Mouse (Mus musculus) forebrain, embryonic 10.5 days (tissue): ENCODE data around the gene Mocs3. TPM values are rescaled to one million over a fixed set of nuclear protein-coding genes. Genes with fewer than 3 reads are reported as not detected.
A peak's percentile ranks its signal among the peaks of the same experiment; 100 is the strongest.

Source experiments
- DNase-seq: peaks from one replicate; pipeline ENCODE4 v3.0.0-alpha.2; 2017; ENCODE audit warnings: low spot score; ENCODE audit errors: extremely low spot score
- H3K27ac ChIP-seq: fragments of 300-500 bp; sonication (generic); 2 replicates; pipeline ENCODE4 v1.5.1; 2016; ENCODE audit warnings: mild to moderate bottlenecking
- H3K27me3 ChIP-seq: fragments of 300-500 bp; sonication (generic); 2 replicates; pipeline ENCODE4 v1.6.1; 2016; ENCODE audit warnings: mild to moderate bottlenecking; ENCODE audit not compliant: poor library complexity, severe bottlenecking
- H3K36me3 ChIP-seq: fragments of 300-500 bp; sonication (generic); replicated peaks from 2 replicates; pipeline ENCODE4 v1.6.1; 2016; ENCODE audit warnings: mild to moderate bottlenecking, moderate library complexity
- H3K4me1 ChIP-seq: fragments of 300-500 bp; sonication (generic); 2 replicates; pipeline ENCODE4 v1.6.1; 2016
- H3K4me3 ChIP-seq: fragments of 300-500 bp; sonication (generic); 2 replicates; pipeline ENCODE4 v1.5.1; 2016; ENCODE audit warnings: mild to moderate bottlenecking, moderate library complexity
- H3K9me3 ChIP-seq: fragments of 300-500 bp; sonication (generic); 2 replicates; pipeline ENCODE4 v1.6.1; 2016; ENCODE audit warnings: mild to moderate bottlenecking, moderate library complexity
- WGBS: fragments of 180-500 bp; shearing (Covaris S2); methylation state at CpG from one replicate; pipeline ENCODE4 v1.1.7; 2016; 5-methylcytosine and 5-hydroxymethylcytosine counted together
- polyA plus RNA-seq: library from polyadenylated mRNA; unstranded; fragments of >200 nt; fragmentation: Nextera tagmentation; extraction: Ambion mirVana; gene quantifications from 2 replicates; pipeline ENCODE4 v1.2.1, GENCODE M21; 2016

Mocs3 gene
- polyA plus RNA-seq, 1 experiment from 2014 or later: 5.2 TPM

DNA sequence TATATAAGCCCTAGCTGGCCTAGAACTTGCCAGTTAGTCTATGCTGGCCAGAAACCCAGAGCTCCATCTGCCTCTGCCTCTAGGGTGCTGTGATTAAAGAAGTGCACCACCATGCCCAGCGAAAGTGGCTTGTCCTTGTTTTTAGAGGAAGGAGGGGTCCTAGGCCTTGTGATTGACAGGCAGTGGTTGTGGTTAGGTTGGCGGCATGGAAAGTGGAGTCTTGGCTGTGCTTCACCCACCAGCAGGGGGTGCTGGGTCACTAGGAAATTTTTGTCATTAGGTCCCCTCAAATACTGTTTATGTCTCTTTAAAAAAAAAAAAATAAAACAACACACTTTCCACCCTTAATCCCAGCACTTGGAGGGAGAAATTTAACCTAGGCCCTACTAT, 18.4 kb downstream of the Mocs3 start:
- WGBS: 38% methylated on average over 2 of the region's 2 CpGs
- H3K4me3 ChIP-seq: no peak overlapping the region

GRCm38 (mm10) chr2:168250270-168250669, 19.8 kb downstream of the Mocs3 start:
- Histone ChIP-seq H3K27ac (no peak overlapping the region), H3K9me3 (no peaks in the 10 kb centered on the region), H3K4me1 (peaks cover 13% of the 10 kb centered on the region), H3K36me3 (no peaks in the 10 kb centered on the region), H3K27me3 (peaks cover 18% of the 10 kb centered on the region; the same call in 1 of the 2 replicates), H3K4me3 (no peak overlapping the region)
- 19% methylated on average over 8 of the region's 8 CpGs for WGBS
- peak; percentile 84 for DNase-seq

More for the DNA sequence above, 18.4 kb downstream of the Mocs3 start:
- Histone ChIP-seq H3K36me3 (no peaks in the 10 kb centered on the region), H3K4me1 (peaks cover 13% of the 10 kb centered on the region), H3K27ac (no peak overlapping the region), H3K27me3 (peaks cover 18% of the 10 kb centered on the region; the same call in 1 of the 2 replicates), H3K9me3 (no peaks in the 10 kb centered on the region)
- no peak for DNase-seq

- Histone ChIP-seq H3K27ac (peak overlapping the region; percentile 80), H3K4me3 (peak overlapping the region; percentile 44), H3K9me3 (no peaks in the 10 kb centered on the region), H3K27me3 (peaks cover 18% of the 10 kb centered on the region; the same call in 1 of the 2 replicates), H3K36me3 (no peaks in the 10 kb centered on the region), H3K4me1 (peaks cover 13% of the 10 kb centered on the region)
- WGBS: 13% methylated on average over 16 of the region's 16 CpGs
- DNase-seq: peak; percentile 76
These were observed 22.3 kb downstream of the Mocs3 start for GRCm38 (mm10) chr2:168252639-168253292.

GRCm38 (mm10) chr2:168253822-168254221, 23.4 kb downstream of the Mocs3 start:
- no peaks in the 10 kb centered on the region for H3K9me3 ChIP-seq
- no peak overlapping the region for H3K27ac ChIP-seq
- H3K27me3 ChIP-seq: peaks cover 18% of the 10 kb centered on the region; the same call in 1 of the 2 replicates
- no peaks in the 10 kb centered on the region for H3K36me3 ChIP-seq
- DNase-seq: no peak
- 69% methylated on average over 7 of the region's 7 CpGs for WGBS
- H3K4me3 ChIP-seq: no peak overlapping the region
- peaks cover 13% of the 10 kb centered on the region for H3K4me1 ChIP-seq

GRCm38 (mm10) chr2:168256506-168256905, 26.1 kb downstream of the Mocs3 start:
- no peak for DNase-seq
- Histone ChIP-seq H3K36me3 (no peaks in the 10 kb centered on the region), H3K27me3 (peaks cover 8% of the 10 kb centered on the region; the same call in 1 of the 2 replicates), H3K9me3 (no peaks in the 10 kb centered on the region), H3K27ac (no peak overlapping the region), H3K4me3 (no peak overlapping the region), H3K4me1 (peaks cover 13% of the 10 kb centered on the region)
- WGBS: 91% methylated on average over 3 of the region's 3 CpGs

GRCm38 (mm10) chr2:168257188-168257587, 26.8 kb downstream of the Mocs3 start:
- no peak overlapping the region for H3K4me3 ChIP-seq
- no peak overlapping the region for H3K27ac ChIP-seq
- no peak for DNase-seq
- H3K27me3 ChIP-seq: peaks cover 3% of the 10 kb centered on the region
- H3K36me3 ChIP-seq: no peaks in the 10 kb centered on the region
- peaks cover 13% of the 10 kb centered on the region for H3K4me1 ChIP-seq
- 85% methylated on average over 4 of the region's 4 CpGs for WGBS
- H3K9me3 ChIP-seq: no peaks in the 10 kb centered on the region

DNA sequence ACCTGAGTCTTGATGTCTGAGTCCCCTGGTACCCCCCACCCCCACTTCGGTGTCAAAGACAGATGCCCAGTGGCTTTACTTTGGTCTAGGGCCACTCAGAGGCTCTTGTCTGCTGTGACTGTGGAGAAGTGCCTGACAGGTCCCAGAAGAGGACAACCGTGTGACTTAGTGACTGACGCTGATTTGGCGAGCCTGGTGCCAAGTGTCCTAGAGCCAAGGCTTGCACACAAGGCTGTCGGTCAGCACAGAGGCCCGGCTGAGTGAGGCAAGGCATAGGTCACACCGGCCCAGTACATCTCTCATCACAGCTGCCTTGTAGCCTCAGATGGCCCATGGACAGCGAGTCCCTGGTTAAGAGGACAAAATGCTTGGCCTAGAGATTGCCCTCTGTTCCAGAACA, 28.6 kb downstream of the Mocs3 start:
- Histone ChIP-seq H3K4me1 (no peaks in the 10 kb centered on the region), H3K9me3 (no peaks in the 10 kb centered on the region), H3K4me3 (no peak overlapping the region), H3K36me3 (no peaks in the 10 kb centered on the region), H3K27me3 (peaks cover 14% of the 10 kb centered on the region), H3K27ac (no peak overlapping the region)
- DNase-seq: no peak
- 92% methylated on average over 8 of the region's 8 CpGs for WGBS

DNA sequence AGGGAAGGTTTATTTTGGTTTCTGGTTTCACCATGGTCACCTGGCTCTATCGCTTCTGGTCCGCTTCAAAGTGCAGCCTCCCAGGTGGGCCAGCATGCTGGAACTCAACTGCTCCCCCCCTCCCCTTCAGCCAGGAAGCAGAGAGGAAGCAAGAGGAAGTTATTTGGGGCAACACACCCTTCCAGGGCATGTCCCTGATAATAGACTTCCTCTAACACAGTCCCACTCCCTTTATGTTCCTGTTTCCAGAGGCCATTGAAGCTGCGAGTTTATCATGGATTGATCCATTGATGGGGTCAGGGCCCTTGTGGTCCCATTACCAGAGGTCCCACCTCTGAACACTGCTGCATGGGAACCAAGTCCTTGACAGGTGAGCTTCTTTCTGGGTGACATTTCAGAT, 29.7 kb downstream of the Mocs3 start:
- Histone ChIP-seq H3K27me3 (peaks cover 14% of the 10 kb centered on the region), H3K36me3 (no peaks in the 10 kb centered on the region), H3K27ac (no peak overlapping the region), H3K9me3 (no peaks in the 10 kb centered on the region), H3K4me1 (no peaks in the 10 kb centered on the region), H3K4me3 (no peak overlapping the region)
- DNase-seq: no peak
- WGBS: 88% methylated on average over 3 of the region's 3 CpGs

DNA sequence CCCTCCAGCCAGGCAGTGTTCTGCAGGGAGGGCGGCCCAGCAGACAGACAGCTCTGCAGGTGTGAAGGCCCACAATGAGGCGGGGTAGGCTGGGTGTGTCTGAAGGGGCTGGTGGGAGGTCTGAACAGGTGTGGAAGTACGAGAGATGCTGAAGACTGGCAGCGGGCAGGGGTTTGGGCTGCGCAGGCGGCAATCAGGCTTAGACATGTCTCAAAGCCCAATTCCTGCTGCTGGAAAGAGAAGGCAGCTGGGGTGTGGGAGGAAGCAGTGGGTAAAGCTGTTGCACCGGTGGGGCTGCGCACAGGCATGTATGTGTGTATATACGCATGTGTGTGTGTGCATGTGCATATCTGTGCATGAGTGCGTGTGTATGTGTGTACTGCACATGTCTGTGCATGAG, 30.5 kb downstream of the Mocs3 start:
- no peak overlapping the region for H3K27ac ChIP-seq
- no peak overlapping the region for H3K4me3 ChIP-seq
- peaks cover 14% of the 10 kb centered on the region for H3K27me3 ChIP-seq
- H3K36me3 ChIP-seq: no peaks in the 10 kb centered on the region
- no peaks in the 10 kb centered on the region for H3K9me3 ChIP-seq
- no peak for DNase-seq
- WGBS: 87% methylated on average over 10 of the region's 10 CpGs
- H3K4me1 ChIP-seq: no peaks in the 10 kb centered on the region

DNA sequence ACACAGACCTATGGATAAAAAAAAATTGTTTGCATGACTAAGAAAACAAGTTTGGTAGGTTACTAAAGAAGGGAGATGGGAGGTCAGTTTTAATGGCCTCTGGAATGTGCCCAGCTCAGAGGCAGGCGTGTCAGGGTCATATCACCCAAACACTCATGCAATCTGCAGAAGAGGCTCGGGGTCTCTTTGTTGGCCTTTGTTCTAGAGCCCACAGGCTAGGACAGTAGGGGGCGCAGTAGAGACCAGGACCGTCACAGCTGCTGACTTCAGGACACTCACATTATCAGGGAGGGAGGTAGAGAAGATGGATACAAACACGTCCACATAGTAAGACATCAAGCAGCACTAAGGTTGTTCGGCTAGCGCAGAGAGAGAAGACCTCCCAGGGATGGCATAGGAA, 37.6 kb downstream of the Mocs3 start:
- Histone ChIP-seq H3K9me3 (no peaks in the 10 kb centered on the region), H3K4me1 (no peaks in the 10 kb centered on the region), H3K27ac (no peak overlapping the region), H3K4me3 (no peak overlapping the region), H3K36me3 (peaks cover 4% of the 10 kb centered on the region; the same call in 1 of the 2 replicates), H3K27me3 (peaks cover 30% of the 10 kb centered on the region)
- 46% methylated on average over 7 of the region's 7 CpGs for WGBS
- peak; percentile 39 for DNase-seq

- WGBS: 48% methylated on average over 9 of the region's 9 CpGs
These were observed 43.0 kb downstream of the Mocs3 start for GRCm38 (mm10) chr2:168273387-168273786.

DNA sequence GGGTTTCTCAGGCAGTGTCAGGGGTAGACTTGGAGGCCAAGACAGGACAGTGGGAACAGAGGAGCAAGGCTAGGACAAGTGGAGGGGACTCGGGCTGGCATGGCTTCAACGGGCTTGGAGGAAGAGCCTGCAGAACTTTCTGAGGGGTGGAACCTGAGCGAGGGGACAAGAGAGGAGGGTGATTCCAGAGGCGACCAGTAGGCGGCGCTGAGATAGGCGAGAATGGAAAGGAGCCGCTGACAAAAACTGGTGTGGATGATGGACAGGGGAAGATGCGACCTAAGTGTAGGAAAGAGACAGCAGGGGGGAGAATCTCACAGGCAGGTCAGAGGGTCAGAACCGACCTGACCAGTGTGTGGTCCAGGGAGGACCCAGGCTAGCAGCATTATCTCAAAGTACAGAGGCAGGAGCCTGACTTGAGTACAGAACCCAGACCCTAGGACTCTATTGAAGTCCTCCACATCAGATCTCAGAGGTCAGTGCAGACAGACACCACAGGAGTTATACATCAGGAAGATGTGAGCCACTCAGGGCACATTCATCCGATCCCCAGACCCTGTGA, 44.0 kb downstream of the Mocs3 start:
- 13% methylated on average over 11 of the region's 11 CpGs for WGBS
- H3K27me3 ChIP-seq: peaks cover 80% of the 10 kb centered on the region

More at GRCm38 (mm10) chr2:168273387-168273786, 43.0 kb downstream of the Mocs3 start:
- Histone ChIP-seq H3K27ac (no peak overlapping the region), H3K4me1 (peaks cover 22% of the 10 kb centered on the region), H3K9me3 (no peaks in the 10 kb centered on the region), H3K27me3 (peaks cover 77% of the 10 kb centered on the region), H3K4me3 (no peak overlapping the region), H3K36me3 (peaks cover 2% of the 10 kb centered on the region; the same call in 1 of the 2 replicates)
- DNase-seq: no peak

More for the DNA sequence above, 44.0 kb downstream of the Mocs3 start:
- peak; percentile 71 for DNase-seq
- Histone ChIP-seq H3K4me1 (peaks cover 29% of the 10 kb centered on the region), H3K9me3 (no peaks in the 10 kb centered on the region), H3K36me3 (no peaks in the 10 kb centered on the region), H3K27ac (no peak overlapping the region), H3K4me3 (no peak overlapping the region)
